Mouse (Mus musculus): ENCODE data around the gene H2afb3. TPM values are rescaled to one million over a fixed set of nuclear protein-coding genes. Genes with fewer than 3 reads are reported as not detected.

The H2afb3 gene
- polyA plus RNA-seq, 1 experiment from 2014 or later, result not detected

Other genes starting within 250 kb of the H2afb3 start
- 7.3 and 8.6 TPM in 2 replicates for gene Pcdh11x, start 22.8 kb downstream of the H2afb3 start, polyA plus RNA-seq (2015; fragmentation: Nextera tagmentation; extraction: Ambion mirVana)